Mouse (Mus musculus): ENCODE measurements at regions not wholly inside any gene's neighbourhood (a gene's known extent, or its start where the extent isn't known, plus 50 kb on each side); places are given as distances from the start of the nearest gene placed in this dataset.

DNA sequence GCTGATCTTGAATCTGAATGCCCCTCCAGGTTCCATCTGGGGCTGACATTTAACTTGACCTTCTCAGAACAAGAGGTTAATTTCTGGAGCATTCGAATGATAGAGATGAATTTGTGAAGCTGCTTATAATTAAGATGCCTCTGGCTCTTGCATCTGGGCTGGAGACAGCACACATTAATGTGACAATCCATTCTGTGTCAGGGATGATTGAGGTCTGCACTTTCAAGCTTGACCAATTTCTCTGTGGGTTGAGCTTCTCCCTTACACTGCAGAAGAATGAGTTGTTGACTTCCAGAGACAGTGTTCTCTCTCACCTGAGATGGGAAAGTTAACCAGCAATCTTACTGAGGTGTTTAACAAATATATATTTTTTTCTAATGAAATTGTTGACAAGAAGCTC lies 541.8 kb downstream of the Edem1 start:
- DNase-seq (ENCODE audit: inconsistent ontology term), result no peak

DNA sequence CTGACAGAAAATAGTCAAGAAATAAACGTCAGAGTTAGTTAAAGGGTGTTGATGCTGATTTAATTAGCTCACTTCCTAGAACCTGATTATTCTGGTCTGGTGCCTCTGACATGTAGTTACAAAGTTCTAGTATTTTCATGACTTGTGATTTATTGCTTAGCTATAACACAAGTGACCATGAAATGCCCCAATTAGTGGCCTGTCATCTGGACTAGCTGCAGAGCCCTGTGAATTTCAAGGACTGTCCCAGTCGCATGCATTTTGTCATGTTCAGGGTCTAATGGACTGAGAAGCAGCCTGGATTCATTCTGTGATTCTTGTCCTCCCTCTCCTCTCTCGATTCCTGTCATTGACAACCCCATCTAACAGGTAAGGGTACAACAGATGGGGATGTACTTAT lies 543.5 kb downstream of the Edem1 start:
- no peak for DNase-seq (ENCODE audit: inconsistent ontology term)

DNA sequence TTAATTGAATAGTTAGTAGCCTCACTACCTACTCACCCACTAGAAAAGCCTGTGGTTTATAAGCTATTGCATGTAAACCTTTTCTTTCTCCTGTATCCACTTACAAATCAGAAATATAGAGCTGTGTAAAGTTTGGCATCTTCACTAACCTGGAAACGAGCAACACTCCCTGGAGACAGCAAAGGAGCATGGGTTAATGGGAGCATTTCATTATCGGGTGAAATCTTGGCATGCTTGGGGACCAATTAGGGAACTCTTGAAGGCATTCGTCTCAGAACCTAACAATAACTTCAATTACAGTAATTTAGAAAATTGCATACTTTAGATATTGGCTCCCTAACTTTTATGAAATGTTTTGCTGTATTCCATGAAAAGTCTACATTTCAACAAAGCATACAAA lies 558.8 kb downstream of the Edem1 start:
- peak; percentile 64 for DNase-seq (ENCODE audit: inconsistent ontology term)

DNA sequence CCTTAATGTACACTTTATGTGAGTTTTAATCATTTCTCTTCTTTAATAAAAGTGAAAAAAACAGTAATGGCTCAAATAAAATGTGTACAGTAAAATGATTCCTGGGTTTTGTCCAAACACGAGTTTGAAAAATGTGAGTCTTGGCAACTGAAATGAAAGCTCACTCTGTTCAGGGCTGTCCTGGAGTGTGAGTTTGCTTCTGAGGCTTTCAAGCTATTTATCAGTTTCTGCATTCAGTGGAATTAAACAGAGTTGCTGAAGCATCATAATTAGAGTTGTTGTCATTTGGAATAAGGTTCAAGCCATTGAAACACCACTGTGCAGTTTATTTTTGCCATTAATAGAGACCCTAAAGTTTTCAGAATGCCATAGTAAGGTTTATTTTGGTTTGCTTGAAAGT lies 561.3 kb downstream of the Edem1 start:
- peak; percentile 70 for DNase-seq (ENCODE audit: inconsistent ontology term)

DNA sequence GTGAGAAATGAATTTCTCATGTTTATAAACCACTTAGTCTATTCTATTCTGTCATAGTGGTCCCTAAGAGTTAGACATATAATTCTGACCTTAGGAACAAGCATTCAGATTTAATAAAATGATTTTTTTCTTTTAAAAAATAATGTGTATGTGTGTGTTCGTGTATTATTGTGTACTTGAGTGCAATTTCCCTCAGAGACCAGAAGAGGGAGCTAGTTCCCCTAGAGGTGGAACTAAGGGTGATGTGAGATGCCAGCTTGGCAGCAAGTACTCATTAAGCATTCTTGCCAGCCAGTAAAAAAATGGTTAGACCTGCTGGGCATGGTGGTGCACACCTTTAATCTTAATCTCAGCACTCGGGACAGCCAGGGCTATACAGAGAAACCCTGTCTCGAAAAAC lies 570.2 kb downstream of the Edem1 start:
- DNase-seq (ENCODE audit: inconsistent ontology term), result no peak

DNA sequence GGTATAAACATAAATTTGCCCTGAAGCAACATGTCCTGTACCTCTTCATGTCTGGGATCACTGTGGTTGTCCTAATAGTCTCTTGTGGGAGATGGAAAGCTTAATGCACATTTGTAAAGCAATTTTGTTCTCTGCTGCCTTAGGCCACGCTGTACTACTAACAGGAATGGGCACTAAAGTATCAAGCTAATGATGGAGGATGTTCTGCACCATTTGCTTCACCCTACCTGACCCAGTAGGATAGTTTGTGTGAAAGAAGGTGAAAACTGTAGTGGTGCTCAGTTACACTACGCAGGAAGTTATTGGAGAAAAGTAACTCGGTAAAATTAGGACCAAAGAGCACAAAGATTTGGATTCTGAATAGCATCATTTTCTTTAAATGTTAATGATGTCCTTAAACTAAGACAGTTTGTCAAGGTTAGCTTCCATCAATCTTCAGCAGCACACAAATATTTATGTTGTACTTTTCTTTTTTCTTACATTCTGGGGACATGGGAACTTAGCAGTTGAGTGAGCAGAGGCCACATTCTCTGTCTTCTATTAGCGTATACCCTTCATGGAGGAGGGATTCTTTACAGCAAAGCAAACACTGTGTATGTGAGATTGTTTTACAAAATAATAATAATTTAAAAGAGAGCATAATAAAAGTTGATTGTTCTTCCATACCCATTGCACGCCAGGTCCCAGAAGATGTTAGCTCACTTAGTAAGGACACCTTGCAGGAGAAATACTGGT lies 591.2 kb downstream of the Edem1 start:
- DNase-seq (ENCODE audit: inconsistent ontology term), result no peak

DNA sequence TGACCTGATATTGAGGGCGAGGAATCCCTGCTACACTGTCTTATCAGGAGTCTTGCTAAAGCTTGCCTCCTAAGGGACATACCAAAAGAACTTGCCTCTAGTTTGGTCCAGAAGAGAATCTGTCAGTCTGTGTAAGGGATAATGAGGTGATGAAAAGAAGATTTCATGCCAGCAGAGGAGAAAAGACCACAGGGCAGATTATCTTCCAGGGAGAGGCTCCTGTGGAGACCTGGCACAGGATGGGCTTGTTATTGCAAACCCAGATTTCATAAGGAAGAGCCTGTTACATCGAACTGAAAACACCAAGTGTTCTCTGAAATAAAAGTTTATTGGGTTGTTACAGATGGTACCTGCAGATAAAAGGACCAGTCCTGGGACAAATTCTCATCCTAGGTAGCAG lies 605.2 kb downstream of the Edem1 start:
- DNase-seq (ENCODE audit: inconsistent ontology term), result peak; percentile 51
